Mouse (Mus musculus) layer of hippocampus, adult 11-12 months (tissue): ENCODE measurements around the gene Doc2a.
"Not testable (repeated sequence)": the region's sequence is repeated elsewhere in the genome, so short reads cannot be mapped to it uniquely, and the experiment has no call there.

Experiments used
- DNase-seq: peaks from one replicate; pipeline ENCODE4 v3.0.0; 2022; ENCODE audit warnings: low spot score

Gene Doc2a

DNA sequence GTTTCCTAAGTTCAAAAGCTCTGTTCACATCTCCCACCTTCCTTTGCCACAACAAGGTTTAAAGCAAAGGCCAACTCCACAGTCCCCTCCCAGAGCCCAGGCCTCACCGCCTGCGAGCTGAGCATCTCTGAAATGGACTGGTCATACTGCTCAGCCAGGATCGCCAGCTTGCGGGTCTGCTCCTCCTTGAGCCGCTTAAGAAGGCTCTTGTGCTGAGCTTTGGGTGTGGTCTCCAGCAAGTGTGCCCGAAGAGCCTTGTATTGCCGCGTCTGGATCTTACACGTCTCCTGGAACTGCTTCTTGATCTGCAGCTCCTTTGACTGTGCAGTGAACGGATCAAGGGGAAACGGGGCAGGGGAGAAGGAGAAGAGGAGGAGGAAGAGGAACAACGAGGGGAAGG lies 20.8 kb downstream of the Doc2a start:
- no peak for DNase-seq

DNA sequence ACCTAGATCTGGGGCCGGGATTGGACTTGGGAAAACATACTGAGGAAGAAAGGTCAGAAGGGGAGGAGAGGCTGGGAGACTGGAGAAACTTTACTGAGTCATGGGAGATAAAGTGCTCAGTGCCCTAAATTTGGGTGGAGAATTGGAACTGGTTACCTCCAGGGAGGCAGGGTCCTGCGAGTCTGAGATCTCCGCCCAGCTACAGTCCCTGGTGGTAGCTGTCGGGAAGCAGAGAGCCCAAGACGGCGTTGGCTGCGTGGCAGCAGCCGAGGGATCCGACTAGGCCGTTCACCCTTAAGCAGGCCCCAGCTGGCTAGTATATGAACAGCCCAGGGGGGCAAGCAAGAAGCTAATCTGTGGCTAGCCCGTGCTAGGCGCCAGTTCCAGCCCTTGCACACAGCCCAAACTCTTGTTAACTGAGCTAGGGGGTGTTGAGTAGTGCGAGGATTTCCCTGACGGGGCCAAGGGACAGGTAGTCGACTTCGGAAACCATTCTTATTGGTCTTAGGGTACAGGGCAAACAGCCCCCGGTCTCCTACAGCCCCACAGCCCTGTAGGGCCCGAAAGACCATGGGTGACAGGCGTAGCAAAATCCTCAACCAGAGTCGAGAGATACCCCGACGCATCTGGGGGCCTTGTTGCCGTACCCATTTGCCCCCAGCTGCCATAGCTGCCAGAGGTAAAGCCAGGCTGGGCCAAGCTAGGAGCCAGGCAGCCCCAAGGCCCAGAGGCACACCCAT lies 22.7 kb downstream of the Doc2a start:
- no peak for DNase-seq

DNA sequence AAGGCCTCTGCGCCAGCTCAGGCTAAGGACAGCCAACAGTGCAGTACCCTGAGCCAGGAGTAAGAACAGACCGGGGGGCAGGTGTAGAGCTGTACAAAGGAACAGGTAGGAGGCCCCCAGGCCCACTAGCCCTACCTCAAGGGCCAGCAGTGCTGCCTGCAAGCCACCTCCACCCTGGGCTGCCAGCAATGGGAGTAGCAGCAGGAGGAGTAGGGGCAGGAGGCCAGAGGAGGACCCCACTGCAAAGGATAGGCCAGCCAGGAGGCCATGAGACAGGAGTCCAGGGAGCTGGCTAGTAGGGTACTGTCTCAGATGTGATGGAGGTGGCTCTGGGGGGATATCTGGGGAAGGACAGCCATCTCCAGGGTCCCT lies 23.3 kb downstream of the Doc2a start:
- no peak for DNase-seq

DNA sequence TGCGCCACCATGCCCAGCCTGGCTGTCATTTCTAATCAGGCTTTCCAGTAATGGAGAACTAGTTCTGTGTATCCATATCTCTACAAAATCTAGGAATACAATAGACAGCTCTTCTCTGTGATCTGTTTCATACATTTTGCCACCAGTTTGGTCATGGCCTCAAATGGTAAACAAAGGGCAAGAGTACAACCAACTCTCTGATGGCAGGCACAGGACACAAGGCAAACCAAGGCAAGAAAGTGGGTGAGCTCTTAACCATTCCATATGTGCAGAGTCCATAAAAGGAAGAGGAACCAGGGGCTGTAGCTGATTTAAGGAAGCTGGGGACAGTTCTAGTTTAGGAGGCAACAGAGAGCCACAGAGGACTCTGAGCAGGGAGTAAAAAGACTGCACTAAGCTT lies 30.0 kb downstream of the Doc2a start:
- no peak for DNase-seq

DNA sequence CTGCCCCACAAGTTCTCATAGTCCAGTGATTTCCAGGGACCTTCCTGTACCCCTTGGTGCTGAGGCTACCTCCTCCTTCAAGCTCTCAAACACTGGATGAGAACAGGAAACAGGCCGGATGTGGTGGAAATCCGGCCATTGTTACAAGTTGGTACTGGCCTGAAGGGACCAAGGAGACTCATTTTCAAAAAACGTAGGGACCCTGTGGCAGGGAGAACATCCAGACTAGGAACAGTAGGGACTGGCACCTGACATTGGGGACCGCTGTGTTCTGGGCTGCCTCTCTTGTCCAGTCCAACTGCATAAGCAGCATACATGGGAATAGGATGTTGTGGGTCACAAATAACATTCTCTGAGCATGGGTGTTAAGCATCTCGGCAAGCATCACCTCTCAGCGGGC lies 33.8 kb downstream of the Doc2a start:
- DNase-seq, result no peak

DNA sequence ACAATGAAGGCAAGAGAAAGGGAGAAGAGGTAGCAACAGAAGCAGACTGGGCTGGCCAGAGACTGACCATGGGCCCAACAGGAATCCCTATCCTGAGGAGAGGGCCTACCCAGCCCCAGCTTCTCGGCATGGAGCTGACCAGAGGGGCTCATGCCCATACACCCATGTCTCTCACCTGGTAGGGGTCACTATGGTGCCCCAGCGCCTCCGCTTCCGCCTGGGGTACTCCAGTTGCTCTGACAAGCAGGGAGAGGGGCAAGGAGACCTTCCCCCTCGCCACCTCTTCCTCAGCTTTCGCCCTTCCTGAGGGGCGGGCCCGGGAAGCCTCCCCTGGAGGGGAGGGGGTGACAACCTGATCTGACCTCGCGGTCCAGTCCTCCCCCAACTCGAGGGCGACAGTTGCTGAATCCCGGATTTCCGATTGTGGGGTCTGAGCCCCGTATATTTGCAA lies 36.5 kb downstream of the Doc2a start:
- peak; percentile 26 for DNase-seq

DNA sequence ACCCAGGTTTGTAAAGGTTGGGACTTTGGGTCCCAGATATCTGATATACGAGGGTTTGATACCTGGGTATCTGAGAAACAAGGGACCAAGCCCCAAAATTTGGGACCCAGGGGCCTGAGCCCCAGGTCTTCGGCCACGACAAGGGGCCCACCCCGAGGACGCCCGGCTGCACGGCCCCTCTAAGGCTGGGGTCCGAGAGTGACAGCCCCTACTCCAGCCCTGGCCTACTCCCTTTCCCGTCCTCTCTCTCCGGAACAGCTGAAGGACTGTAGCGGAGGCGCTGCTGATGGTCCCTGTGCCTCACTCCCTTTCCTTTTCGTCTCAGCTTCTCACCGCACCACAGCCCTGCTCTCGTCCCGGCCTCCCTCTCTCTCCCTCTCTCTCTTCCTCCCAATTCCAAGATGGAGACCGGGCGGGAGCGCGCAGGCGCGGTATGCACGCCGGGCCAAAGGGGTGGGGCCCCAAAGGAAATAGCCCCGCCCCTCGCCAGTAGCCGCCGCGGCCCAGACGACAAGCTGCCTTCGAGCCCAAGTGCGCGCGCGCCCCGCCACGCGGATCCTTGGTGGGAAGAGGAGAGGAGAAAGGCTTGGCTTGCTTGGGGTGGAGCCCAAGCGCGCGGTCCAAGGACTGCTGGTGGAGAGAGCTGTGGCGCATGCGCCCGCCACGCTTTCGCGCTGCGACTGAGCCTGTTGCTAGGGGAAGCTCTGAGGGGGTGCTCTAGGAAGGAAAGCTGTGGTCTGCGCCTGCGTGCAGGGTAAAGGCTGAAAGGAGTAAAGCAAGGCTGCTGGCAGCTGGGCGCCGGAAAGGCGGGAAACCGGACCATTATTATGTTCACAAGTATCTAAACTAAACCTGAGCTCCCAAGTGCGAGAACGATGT lies 37.3 kb downstream of the Doc2a start, which contains the start of gene Taok2:
TSS of gene Taok2 (minus strand) at position 418 of the 879 bp plus-strand sequence.
- DNase-seq, result peak; percentile 99

DNA sequence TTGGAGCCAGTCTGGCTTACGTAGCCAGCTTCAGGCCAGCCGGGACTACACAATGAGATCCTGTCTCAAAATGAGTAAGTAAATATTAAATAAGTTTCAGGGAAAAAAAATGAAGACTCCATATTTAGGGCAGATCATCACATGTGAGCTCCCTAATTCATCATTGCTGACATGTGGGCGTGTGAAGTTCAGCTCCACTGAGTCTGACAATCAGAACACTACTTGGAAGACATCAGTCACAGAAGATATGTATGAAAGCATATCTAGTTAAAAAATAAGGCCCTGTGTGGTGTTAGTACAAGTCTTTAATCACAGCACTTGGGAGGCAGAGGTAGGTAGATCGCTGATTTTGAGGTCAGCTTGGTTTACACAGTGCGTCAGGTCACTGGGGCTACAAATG lies 40.1 kb downstream of the Doc2a start:
- no peak for DNase-seq

DNA sequence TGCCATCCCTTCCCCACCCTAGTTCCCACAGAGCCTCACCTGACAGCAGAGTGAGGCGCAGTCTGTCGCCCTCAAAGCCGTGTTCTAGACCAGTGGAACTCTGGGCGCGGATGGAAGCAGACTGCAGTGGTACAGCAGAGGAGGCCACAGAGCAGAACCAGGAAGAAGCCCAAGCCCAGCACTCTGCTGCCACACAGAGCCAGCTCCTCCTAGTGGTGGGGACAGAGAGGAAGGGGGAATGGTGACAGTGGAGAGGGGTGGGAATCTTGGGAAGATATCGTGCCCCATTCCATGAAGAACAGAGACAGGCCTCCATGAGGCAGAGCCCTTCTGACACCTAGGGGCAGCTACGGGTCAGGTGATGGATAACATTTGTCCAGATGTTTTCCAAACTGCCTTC lies 41.6 kb downstream of the Doc2a start:
- no peak for DNase-seq

DNA sequence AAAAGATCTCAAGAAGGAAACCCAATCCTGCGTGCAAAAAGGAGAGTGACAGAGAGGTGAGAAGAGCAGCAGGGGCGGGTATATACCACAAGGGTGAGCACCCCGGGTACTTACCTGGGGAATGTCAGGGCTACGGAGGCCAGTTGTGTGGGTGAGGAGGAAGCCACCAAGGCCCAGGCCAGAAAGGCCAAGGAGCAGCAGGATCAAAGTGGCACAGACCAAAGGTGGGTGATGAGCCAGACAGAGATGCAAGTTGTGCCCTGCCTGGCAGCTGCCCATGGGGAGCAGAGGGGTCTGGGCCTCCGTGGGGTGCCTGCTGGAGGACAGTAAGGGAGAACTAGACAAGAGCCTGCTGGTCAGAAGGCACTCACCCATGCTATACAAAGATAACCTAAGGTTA lies 49.7 kb downstream of the Doc2a start:
- DNase-seq, result peak; percentile 15

DNA sequence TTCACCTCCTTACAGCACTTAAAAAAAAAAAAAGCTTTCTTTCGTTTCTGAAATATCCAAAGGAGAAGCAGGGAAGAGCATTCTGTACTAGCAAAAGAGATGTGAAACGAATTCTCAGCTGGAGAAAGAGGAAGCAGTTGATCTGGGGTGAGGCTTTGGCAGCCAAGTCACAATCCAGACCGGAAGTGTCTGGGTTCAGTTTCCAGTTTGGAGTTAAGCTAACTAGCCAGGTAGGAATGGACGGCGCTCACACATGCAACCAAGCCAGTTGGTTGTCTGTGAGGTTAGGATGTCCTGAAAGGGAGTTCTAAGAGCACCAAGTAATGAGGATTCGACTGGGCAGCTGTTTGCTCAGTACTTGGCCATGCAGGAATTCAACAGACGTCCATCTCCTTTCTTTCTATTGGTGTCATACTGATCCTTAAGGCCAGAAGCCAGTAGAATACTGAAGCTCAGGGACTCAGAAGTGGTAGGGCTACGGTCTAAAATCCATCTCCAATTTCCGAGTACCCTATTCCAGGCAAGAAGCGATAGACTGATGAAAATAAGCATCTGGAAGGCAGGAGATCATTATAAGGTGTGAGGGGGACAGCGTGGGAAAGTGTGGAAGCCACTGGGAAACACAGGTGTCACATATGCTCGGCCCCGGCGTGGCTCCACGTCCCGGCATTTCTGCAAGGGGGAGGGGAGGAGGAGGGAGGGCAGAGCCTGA lies 50.3 kb downstream of the Doc2a start:
- DNase-seq, result peak; percentile 51

DNA sequence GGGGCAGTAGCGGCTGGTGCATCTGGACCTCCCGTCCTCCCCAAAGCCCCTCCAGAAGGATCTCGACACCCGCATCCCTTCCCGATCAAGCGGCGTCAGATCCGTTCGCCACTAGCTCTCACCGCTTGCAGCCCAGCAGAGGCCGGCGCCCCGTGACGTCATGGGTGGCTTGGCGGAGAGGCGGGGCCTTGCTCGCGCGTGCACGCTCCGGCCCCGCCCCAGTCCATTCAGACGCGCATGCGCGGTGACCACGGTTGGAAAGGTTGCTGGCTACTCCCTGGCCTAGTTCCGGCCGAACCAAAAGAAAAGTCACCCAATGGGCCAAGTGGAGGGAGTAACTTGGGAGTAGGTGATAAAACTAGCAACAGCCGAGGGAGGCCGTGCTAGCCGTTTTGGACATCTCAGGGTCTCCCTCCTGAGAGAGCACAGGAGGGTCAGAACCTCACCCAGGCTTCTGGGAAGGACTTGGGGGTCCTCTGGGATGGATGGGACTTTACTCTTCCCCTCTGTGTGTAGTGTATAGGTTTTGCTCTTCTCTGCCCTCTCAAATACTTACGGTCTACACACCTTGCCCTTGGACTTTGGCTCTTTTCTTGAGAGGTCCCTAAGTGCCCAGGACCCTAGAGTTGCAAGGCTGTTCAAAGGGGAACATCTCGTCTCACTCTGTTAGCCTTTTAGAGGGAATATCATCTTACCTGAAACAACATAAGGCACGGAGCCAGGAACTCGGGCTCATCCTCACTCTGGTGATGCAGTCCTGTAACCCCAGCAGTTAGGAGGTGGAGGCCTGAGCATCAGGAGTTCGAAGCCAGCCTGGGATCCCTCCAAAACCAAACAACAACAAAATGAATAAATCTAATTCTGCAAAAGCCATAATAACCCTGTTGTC lies 51.1 kb downstream of the Doc2a start:
- DNase-seq, result peak; percentile 96

DNA sequence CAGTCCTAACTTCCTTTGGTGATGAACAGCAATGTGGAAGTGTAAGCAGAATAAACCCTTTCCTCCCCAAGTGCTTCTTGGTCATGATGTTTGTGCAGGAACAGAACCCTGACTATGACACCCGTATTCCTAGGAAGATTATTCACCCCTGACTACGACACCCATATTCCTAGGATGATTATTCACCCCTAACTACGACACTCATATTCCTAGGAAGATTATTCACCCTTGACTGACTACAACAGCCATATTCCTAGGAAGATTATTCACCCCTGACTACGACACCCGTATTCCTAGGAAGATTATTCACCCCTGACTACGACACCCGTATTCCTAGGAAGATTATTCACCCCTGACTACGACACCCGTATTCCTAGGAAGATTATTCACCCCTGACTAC lies 52.6 kb downstream of the Doc2a start:
- not testable (repeated sequence) for DNase-seq
